Mouse (Mus musculus) mouse embryonic stem cell (cell line): ENCODE measurements around the gene Cryl1.

Experiments
- in situ Hi-C, 2 experiments: fragments of 300-500 bp; cut with MboI; formaldehyde crosslinking; loops; 1 replicate in 1 of 2; 3 replicates in 1 of 2; pipeline ENCODE4 v1.14.3; 2019 to 2020; ENCODE audit warnings: low sequenced_read_pairs in 2 of 2, low pct_unique_long_range_greater_than_20kb in 1 of 2, mixed read lengths in 1 of 2; ENCODE audit not compliant: unreplicated experiment in 1 of 2

Gene Cryl1

DNA sequence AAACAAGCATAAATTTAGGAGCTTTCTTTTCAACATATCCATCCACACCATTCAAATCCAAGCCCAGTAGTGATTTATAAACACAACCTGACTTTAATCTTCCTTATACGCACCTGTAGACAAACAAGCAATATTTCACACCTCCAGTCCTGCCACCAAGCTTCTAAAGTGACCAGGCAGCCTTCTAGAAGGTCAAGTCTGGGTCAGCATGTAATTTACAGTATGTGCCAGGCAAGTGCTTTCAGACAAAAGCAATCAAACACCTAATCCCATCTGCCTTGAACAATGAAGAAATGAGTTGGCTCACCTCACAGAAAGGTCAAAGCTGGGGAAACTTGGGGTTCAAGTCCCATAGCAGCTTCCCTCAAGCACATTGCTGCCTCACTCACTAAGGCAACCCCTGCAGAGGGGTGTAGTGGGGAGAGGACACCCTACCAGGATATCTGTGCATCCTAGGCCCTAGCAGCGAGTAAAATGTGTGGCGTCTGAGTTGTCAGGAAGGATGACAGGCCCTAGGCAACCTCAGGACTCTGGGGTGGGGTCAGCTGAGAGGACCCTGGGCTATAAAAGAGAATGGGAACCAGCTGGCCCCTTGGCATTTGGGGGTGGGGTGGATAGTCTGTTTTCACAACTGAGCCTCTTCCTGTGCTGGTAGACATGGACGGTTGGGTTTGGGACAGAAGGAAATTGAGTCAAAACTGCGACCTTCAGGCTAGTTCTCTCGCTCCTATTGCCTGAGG, 55.8 kb downstream of the Cryl1 start:
- in situ Hi-C loops = loop anchor here in 1 of 2 experiments (10.0 kb wide), 2 partner anchors 228 to 258 kb away; partner anchors contain the start of gene Gm4491

- in situ Hi-C loops = no loop called here
Measured at GRCm38 (mm10) chr14:57338666-57339065, 59.7 kb downstream of the Cryl1 start.

GRCm38 (mm10) chr14:57334833-57335232, 63.5 kb downstream of the Cryl1 start:
- in situ Hi-C loops = no loop called here

DNA sequence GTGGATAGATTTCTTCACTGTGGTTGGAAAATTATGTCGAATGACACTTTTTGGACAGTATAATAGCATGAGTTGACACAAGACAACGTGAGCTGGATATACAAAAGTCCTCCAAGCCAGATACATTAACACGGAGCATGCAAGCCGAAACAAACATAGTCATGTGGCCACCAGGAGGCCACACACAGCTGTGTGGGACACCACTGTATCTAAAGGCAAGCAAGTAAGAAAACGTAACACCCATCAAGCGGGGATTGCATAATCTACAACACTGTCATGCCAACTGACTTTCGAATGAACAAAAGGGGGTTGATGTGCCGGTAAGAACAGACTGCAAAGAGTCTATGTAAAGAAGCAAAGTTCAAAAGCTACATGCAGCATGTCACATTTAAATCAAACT, 65.8 kb downstream of the Cryl1 start:
- in situ Hi-C loops = no loop called here

DNA sequence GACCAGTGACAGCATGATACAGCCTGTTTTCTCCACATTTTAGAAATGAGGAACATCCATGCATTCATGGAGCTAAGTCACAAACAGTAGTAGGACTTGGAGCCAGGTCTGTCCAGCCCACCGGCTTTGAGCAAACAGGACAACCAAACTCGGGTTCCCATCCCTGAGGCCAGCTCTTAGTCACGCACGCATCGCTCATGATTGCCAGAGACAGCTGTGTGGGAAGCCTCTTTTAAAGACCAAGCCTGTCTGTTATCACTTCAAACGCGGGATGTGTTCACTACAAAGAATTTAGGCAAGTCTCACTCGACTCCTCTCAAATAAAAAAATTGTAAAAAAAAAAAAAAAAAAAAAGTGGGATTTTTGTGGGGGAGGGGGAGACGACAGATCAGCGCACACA, 67.2 kb downstream of the Cryl1 start:
- in situ Hi-C loops = no loop called here

DNA sequence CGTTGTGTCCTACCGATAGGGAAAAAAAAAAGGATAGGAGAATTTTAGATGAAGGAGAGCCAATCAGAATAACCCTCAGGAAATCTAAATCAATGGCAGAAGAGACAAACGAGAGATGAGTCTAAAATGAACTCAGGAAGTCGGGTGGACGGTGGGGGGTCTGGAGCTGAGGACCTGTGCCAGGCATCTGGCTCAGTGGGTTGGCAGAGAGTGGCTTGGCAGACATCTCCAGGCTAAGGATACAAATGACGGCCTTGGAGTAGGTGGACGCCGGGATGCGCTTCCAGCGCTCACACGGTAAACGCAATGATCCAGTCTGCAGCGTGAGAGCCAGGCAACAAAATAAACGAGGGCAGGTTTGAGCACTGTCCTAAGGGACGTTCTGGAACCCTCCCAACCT, 68.7 kb downstream of the Cryl1 start:
- in situ Hi-C loops = no loop called here

GRCm38 (mm10) chr14:57326771-57327170, 71.6 kb downstream of the Cryl1 start:
- in situ Hi-C loops = no loop called here

- in situ Hi-C loops = no loop called here
Measured at GRCm38 (mm10) chr14:57318812-57319211, 79.5 kb downstream of the Cryl1 start.

GRCm38 (mm10) chr14:57316662-57317600, 81.4 kb downstream of the Cryl1 start:
- in situ Hi-C loops = no loop called here

DNA sequence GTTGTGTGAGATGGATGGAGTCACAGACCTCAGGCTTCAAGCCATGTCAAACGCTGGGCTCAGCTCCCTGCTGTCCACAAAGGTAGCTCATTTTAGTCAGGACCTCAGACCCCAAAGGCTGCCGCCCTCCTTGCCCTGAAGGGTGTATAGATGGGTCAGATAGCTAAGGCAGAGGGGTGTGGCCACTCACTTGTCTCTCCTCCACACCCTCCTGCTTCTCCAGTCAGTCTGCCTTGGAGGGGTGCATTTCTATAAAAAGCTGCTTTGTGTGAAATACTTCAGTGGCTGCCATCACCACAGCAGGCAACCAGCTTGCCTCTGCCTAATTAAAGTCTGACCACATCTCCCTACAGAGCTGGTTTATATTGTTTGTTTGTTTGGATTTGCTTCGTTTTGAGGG, 82.4 kb downstream of the Cryl1 start:
- in situ Hi-C loops = no loop called here

DNA sequence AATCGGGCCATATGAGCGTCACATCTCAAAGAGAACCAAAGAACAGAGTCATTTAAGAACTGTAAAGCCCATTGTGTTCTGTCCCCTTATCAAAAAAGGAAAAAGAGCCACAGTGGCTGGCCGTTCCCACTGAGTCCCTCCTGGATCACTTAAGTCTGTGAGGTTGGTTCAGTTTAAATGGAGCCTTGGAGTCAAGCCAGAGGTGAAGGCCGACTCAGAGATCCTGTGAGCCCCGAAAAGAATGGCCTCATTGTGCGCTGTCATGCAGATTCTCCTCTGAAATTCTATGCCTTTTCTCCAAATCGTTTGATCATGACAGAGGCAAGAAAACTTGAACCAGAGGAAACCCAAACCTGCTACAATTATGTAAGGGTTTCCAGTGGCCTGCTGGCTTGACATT, 82.8 kb downstream of the Cryl1 start:
- in situ Hi-C loops = no loop called here

DNA sequence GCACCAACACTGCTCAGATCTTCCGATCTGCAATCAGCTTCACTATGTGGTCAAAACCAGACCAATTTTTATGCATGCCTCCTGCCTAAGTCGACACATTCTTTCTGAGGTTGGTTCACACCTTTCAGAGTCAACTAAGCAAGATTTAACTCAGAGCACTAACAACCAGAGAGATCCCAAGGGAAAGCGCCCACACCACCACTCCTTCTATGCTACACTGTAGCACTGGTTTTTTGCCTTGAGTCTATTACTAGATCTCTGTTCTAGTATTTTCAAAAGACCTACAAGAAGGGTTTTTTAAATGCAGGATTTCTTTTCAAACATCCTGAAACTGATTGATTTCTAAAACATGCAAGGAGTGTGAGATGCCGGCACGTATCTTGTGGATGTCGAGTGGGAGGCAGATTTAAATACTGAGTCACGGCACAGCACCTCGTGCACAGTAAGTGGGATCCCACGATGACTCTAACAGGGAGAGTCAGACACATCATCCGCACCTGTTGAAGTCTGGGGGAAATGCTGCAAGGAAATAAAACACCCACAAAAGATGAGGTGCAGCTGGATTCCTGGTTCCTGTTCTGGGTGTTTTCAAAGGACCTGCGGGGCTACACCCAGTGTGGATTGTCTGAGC, 96.6 kb downstream of the Cryl1 start:
- in situ Hi-C loops = no loop called here

DNA sequence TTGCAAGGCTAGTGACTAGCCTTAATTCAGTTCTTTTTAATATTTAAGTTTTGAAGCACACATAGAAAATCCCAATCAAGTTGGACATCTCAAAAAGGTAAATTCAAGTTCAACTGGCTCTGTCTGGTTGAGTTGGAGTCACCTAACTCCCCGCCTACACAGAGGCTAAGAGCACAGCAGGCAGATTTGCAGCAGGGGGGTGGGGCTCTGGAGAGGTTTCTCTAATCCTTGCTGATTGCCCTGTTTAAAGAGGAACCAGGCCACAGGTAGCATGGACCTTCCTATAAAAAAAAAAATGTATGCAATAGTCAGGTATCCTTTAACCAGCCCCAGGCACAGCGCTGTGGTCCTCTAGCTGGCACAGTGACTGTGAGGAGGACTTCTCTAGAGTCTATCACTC, 97.8 kb downstream of the Cryl1 start:
- in situ Hi-C loops = no loop called here

- in situ Hi-C loops = no loop called here
Measured at GRCm38 (mm10) chr14:57297672-57298071, 100.7 kb downstream of the Cryl1 start.

- in situ Hi-C loops = no loop called here
Measured at GRCm38 (mm10) chr14:57291399-57291942, 106.9 kb downstream of the Cryl1 start.

- in situ Hi-C loops = no loop called here
Measured at GRCm38 (mm10) chr14:57289105-57289504, 109.2 kb downstream of the Cryl1 start.

- in situ Hi-C loops = no loop called here
Measured at GRCm38 (mm10) chr14:57283816-57284215, 114.5 kb downstream of the Cryl1 start.

DNA sequence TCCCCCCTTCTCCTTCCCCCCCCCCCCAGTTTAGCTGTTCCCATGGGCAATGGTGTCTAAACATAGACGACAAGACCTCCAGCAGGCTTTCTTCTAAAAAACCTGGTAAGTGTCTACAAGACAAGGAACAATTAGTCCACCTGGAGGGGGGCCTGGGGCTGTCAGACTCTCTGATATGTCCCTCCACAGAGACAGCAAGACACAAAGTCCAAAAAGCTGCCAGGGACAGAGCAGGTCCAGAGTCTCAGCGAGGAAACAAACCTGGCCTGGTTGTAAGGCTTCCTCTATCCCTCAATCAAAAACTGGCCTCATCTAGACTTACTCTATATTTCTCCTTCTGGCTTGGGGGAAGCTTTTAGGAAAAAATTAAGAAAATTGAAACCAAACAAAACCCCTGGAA, 115.7 kb downstream of the Cryl1 start:
- in situ Hi-C loops = no loop called here

- in situ Hi-C loops = no loop called here
Measured at GRCm38 (mm10) chr14:57280835-57281234, 117.5 kb downstream of the Cryl1 start.
